Mouse (Mus musculus): ENCODE data around the gene Clec2d. TPM values are rescaled to one million over a fixed set of nuclear protein-coding genes. Genes with fewer than 3 reads are reported as not detected.

The Clec2d gene
- polyA plus RNA-seq (2014; fragmentation: Nextera tagmentation; extraction: Ambion mirVana) = 0.30 TPM in 1 of 2 replicates, not detected in the other

DNA sequence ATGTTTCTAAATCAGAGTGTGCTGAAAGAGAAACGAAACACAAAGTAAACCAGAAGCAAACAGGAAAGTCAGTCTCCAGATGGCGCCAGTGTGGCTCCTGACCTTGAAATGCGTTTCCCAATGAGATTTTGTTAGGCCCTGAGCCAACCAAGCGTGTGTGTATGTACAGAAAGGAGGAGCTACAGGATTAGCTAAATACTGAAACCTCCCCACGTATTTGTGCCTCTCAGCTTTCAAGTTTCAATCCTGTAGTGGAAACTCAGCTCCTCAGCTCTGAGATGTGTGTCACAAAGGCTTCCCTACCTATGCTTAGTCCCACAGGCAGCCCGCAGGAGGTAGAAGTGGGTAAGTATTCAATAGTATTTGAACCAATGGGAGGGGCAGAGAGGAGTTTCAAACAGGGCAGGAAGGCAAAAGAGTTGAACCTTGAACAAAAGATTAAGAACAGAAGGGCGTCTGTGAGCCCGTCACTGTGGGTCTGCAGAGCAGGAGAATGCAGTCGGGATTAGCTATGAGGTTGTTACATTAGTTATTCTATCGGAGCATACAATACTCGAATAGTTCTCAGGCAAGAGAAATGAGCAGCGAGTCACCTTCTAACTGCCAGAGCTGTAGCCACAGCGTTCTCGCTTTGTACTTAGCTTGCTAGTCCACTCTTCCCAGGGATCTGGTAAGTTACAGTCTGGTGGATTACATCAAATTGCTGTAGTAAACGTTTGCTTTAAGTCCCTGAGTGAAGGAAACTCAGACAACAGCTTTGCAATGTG, at the start of gene Clec2d:
Gene Clec2d (plus strand): TSS at position 213 of the 767 bp plus-strand sequence.
- peak within 1 kb of the TSS; percentile 47 for H3K9ac ChIP-seq (replicated peaks; ENCODE audit: low read depth, low read length)
- H3K4me3 ChIP-seq (ENCODE audit: low read depth, low read length) = peak within 1 kb of the TSS; percentile 22
- peak; percentile 84 for ATAC-seq (ENCODE audit: low read depth)
- H3K4me1 ChIP-seq (ENCODE audit: control insufficient read depth, insufficient read depth, low read length) = no peaks in the 10 kb centered on the region
- peak within 1 kb of the TSS; percentile 31 for H3K4me2 ChIP-seq (ENCODE audit: low read depth, low read length)
- H3K36me3 ChIP-seq (ENCODE audit: control insufficient read depth, insufficient read depth, low read length) = no peaks in the 10 kb centered on the region
- no peaks in the 10 kb centered on the region for H3K27me3 ChIP-seq (ENCODE audit: control insufficient read depth, insufficient read depth, low read length)
- H3K27ac ChIP-seq (ENCODE audit: low read depth, low read length) = peak within 1 kb of the TSS; percentile 11; the same call in 1 of the 2 replicates
- no peaks in the 10 kb centered on the region for H3K9me3 ChIP-seq (ENCODE audit: control insufficient read depth, low read length)
- WGBS = 4% methylated on average over 15 of the region's 15 CpGs

DNA sequence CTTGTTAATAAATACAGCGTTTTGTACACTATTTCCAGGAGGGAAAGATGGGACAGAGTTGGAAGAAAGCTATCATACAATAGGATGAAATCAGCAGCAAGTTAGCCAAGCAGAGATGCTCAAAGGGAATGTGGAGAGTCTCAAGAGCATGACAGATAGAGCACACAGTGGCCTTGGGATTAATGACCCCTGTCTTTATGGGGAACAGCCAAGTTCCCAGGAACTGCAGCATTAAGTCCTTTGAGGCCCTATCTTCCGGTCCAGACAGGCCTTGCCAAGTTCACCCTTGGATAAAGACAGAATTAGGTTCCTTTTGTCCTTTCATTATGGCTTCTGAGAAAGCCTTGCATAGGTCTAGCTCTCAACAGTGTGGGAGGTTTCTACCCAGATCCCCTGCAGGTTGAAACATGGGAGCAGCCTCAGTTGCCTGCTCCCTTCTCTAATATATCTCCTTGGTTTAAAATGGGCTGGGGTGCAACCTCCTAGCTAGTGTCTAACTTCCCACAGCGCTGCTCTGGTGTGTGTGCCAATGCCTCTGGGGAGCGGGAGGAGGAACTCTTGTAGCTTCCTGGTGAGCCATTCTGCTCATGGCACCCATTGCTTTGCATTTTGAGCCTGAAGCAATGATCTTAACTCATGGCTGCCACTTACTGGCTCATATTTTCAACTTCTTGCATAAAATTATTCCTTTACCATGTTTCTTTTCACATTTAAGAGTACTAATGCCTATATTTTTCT, 47.6 kb upstream of the Clec2d start:
- H3K9me3 ChIP-seq (ENCODE audit: control insufficient read depth, low read length) = no peaks in the 10 kb centered on the region
- no peak for ATAC-seq (ENCODE audit: low read depth)
- no peaks in the 10 kb centered on the region for H3K36me3 ChIP-seq (ENCODE audit: control insufficient read depth, insufficient read depth, low read length)
- no peaks in the 10 kb centered on the region for H3K27me3 ChIP-seq (ENCODE audit: control insufficient read depth, insufficient read depth, low read length)
- no peak overlapping the region for H3K4me3 ChIP-seq (ENCODE audit: low read depth, low read length)
- H3K27ac ChIP-seq (ENCODE audit: low read depth, low read length) = no peak overlapping the region
- H3K4me2 ChIP-seq (ENCODE audit: low read depth, low read length) = no peak overlapping the region
- H3K9ac ChIP-seq (replicated peaks; ENCODE audit: low read depth, low read length) = no peak overlapping the region
- 70% methylated on average over 4 of the region's 4 CpGs for WGBS
- H3K4me1 ChIP-seq (ENCODE audit: control insufficient read depth, insufficient read depth, low read length) = no peaks in the 10 kb centered on the region

DNA sequence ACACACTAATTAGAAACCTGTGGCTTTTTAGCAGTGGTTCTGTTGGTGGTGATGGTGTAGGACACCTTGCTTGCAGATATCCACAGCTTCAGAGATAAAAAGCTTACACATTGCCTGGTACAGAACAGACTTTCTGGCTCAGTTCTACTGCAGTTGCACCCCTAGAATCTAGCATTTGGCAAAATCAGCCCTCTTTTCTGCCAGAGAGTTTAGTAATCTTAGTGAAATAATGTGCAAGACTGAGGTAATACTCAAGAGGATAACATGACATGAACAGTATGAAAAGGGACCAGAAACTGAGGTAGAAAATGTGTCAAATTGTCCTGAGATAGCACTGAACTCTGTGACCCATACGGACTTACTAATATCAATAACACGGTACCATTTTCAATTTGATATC, 33.6 kb upstream of the Clec2d start:
- H3K9ac ChIP-seq (replicated peaks; ENCODE audit: low read depth, low read length) = no peak overlapping the region
- H3K36me3 ChIP-seq (ENCODE audit: control insufficient read depth, insufficient read depth, low read length) = no peaks in the 10 kb centered on the region
- 95% methylated on average over 2 of the region's 2 CpGs for WGBS
- no peak overlapping the region for H3K4me3 ChIP-seq (ENCODE audit: low read depth, low read length)
- no peaks in the 10 kb centered on the region for H3K9me3 ChIP-seq (ENCODE audit: control insufficient read depth, low read length)
- H3K4me1 ChIP-seq (ENCODE audit: control insufficient read depth, insufficient read depth, low read length) = no peaks in the 10 kb centered on the region
- no peak overlapping the region for H3K27ac ChIP-seq (ENCODE audit: low read depth, low read length)
- H3K27me3 ChIP-seq (ENCODE audit: control insufficient read depth, insufficient read depth, low read length) = no peaks in the 10 kb centered on the region
- ATAC-seq (ENCODE audit: low read depth) = no peak
- no peak overlapping the region for H3K4me2 ChIP-seq (ENCODE audit: low read depth, low read length)

DNA sequence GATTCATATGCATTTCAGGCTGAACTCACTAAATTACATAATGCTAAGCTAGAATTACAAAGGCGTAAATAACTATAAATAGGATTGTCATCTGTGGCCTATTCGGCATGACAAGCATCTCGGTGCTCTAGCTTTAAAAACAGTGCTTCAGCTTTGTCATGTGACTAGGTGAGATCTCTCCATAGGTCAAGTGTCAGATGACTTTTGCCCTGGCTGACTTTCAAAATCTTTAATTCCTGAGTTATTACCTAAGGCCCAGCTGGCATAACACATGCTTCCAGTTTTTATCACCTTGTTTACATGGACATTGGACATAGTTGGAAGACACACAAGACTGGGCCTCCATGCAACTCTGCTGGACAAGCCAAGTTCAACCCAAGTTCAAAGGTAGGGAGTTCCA, 20.3 kb upstream of the Clec2d start:
- ATAC-seq (ENCODE audit: low read depth) = no peak
- H3K27ac ChIP-seq (ENCODE audit: low read depth, low read length) = no peak overlapping the region
- no peak overlapping the region for H3K9ac ChIP-seq (replicated peaks; ENCODE audit: low read depth, low read length)
- H3K27me3 ChIP-seq (ENCODE audit: control insufficient read depth, insufficient read depth, low read length) = no peaks in the 10 kb centered on the region
- H3K4me2 ChIP-seq (ENCODE audit: low read depth, low read length) = no peak overlapping the region
- no peak overlapping the region for H3K4me3 ChIP-seq (ENCODE audit: low read depth, low read length)
- no peaks in the 10 kb centered on the region for H3K9me3 ChIP-seq (ENCODE audit: control insufficient read depth, low read length)
- H3K36me3 ChIP-seq (ENCODE audit: control insufficient read depth, insufficient read depth, low read length) = no peaks in the 10 kb centered on the region
- WGBS = 94% methylated on average over 3 of the region's 3 CpGs
- no peaks in the 10 kb centered on the region for H3K4me1 ChIP-seq (ENCODE audit: control insufficient read depth, insufficient read depth, low read length)

DNA sequence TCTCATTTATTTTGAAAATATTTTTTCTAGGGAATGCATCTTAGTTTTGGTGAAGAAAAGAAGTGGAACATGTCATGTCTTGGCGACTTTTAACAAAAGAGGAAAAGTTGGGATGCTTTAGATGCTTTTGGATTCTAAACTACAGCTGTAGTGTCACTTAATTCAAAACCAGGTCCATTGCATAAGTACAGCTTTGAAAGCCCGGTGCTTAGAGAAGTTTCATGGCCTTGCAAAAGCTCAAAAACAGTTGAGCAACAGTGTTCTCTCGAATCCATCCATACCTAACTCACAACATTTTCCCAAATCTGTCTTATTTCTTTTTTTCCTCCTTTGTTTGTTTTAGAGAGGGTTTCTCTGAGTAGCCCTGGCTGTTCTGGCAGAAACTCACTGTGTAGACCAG, 19.3 kb upstream of the Clec2d start:
- Histone ChIP-seq H3K36me3 (ENCODE audit: control insufficient read depth, insufficient read depth, low read length) (no peaks in the 10 kb centered on the region), H3K4me1 (ENCODE audit: control insufficient read depth, insufficient read depth, low read length) (no peaks in the 10 kb centered on the region), H3K27me3 (ENCODE audit: control insufficient read depth, insufficient read depth, low read length) (no peaks in the 10 kb centered on the region), H3K27ac (ENCODE audit: low read depth, low read length) (no peak overlapping the region), H3K4me3 (ENCODE audit: low read depth, low read length) (no peak overlapping the region), H3K4me2 (ENCODE audit: low read depth, low read length) (no peak overlapping the region), H3K9me3 (ENCODE audit: control insufficient read depth, low read length) (no peaks in the 10 kb centered on the region), H3K9ac (replicated peaks; ENCODE audit: low read depth, low read length) (no peak overlapping the region)
- ATAC-seq (ENCODE audit: low read depth) = no peak
- 88% methylated on average over 3 of the region's 3 CpGs for WGBS

DNA sequence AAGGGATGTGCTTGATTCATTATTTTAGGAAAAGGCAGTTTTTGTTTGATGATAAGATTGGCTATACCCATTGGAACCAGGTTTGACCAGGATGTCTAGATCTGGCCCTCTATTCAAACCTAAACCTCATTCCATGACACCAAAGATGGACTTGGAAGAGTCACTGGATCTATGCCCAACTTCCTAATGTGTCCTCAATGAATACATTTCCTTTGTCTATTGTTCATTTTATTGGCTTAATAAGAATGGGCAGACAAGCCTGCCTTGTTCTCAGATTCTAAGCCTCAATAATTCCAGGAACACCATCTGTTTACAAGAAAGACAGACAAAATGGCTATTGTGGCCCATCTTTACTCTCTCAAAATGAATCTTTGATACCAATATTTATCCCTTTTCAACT, 18.5 kb upstream of the Clec2d start:
- no peak for ATAC-seq (ENCODE audit: low read depth)
- no peak overlapping the region for H3K9ac ChIP-seq (replicated peaks; ENCODE audit: low read depth, low read length)
- no peaks in the 10 kb centered on the region for H3K36me3 ChIP-seq (ENCODE audit: control insufficient read depth, insufficient read depth, low read length)
- H3K9me3 ChIP-seq (ENCODE audit: control insufficient read depth, low read length) = no peaks in the 10 kb centered on the region
- no peak overlapping the region for H3K4me3 ChIP-seq (ENCODE audit: low read depth, low read length)
- H3K4me1 ChIP-seq (ENCODE audit: control insufficient read depth, insufficient read depth, low read length) = no peaks in the 10 kb centered on the region
- no peaks in the 10 kb centered on the region for H3K27me3 ChIP-seq (ENCODE audit: control insufficient read depth, insufficient read depth, low read length)
- H3K27ac ChIP-seq (ENCODE audit: low read depth, low read length) = no peak overlapping the region
- H3K4me2 ChIP-seq (ENCODE audit: low read depth, low read length) = no peak overlapping the region

DNA sequence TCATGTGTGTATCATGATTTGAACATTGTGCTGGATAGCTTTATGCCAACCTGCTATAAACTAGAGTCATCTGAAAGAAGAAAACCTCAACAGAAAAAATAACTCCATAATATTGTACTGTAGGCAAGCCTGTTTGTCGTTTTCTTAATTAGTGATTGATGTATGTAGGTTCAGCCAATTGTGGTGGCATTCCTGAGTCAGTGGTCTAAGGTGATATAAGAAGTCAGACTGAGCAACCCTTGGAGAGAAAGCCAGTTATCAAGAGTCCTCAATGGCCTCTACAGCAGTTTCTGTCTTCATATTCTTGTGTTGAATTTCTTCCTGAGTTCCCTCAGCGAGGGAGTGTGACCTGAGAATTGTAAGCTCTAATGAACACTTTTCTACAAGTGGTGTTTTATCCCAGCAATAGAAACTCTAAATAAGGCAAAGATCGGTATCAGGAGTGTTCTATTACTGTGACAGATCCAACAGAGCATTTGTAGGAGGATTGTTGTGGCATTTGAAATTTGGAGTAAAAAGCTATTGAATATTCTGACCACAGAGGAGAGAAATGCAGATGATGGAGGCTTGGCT, 17.7 kb upstream of the Clec2d start:
- H3K27me3 ChIP-seq (ENCODE audit: control insufficient read depth, insufficient read depth, low read length) = no peaks in the 10 kb centered on the region
- H3K4me2 ChIP-seq (ENCODE audit: low read depth, low read length) = no peak overlapping the region
- no peaks in the 10 kb centered on the region for H3K36me3 ChIP-seq (ENCODE audit: control insufficient read depth, insufficient read depth, low read length)
- no peak overlapping the region for H3K4me3 ChIP-seq (ENCODE audit: low read depth, low read length)
- no peak for ATAC-seq (ENCODE audit: low read depth)
- H3K9me3 ChIP-seq (ENCODE audit: control insufficient read depth, low read length) = no peaks in the 10 kb centered on the region
- WGBS = 88% methylated on average over 3 of the region's 3 CpGs
- H3K4me1 ChIP-seq (ENCODE audit: control insufficient read depth, insufficient read depth, low read length) = no peaks in the 10 kb centered on the region
- no peak overlapping the region for H3K27ac ChIP-seq (ENCODE audit: low read depth, low read length)
- H3K9ac ChIP-seq (replicated peaks; ENCODE audit: low read depth, low read length) = no peak overlapping the region

DNA sequence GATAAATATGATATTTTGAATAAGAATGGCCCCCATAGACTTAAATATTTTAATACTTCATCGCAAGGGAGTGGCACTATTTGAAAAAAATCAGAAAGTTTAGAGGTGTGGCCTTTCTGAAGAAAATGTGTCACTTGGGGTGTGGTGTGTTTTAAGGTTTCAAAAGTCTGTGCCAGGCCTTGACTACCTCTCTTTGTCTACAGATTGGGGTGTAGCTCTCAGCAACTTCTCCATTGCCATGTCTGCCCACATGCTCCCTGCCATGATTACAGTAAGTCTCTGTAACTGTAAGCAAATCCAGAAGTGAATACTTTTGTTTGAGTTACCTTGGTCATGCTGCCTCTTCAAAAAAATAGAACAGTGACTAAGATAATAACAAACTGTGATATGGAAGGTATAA, 16.8 kb upstream of the Clec2d start:
- Histone ChIP-seq H3K4me1 (ENCODE audit: control insufficient read depth, insufficient read depth, low read length) (no peaks in the 10 kb centered on the region), H3K4me3 (ENCODE audit: low read depth, low read length) (no peak overlapping the region), H3K27ac (ENCODE audit: low read depth, low read length) (no peak overlapping the region), H3K9ac (replicated peaks; ENCODE audit: low read depth, low read length) (no peak overlapping the region), H3K4me2 (ENCODE audit: low read depth, low read length) (no peak overlapping the region), H3K36me3 (ENCODE audit: control insufficient read depth, insufficient read depth, low read length) (no peaks in the 10 kb centered on the region), H3K9me3 (ENCODE audit: control insufficient read depth, low read length) (no peaks in the 10 kb centered on the region), H3K27me3 (ENCODE audit: control insufficient read depth, insufficient read depth, low read length) (no peaks in the 10 kb centered on the region)
- 92% methylated on average over 1 of the region's 1 CpGs for WGBS
- ATAC-seq (ENCODE audit: low read depth) = no peak

DNA sequence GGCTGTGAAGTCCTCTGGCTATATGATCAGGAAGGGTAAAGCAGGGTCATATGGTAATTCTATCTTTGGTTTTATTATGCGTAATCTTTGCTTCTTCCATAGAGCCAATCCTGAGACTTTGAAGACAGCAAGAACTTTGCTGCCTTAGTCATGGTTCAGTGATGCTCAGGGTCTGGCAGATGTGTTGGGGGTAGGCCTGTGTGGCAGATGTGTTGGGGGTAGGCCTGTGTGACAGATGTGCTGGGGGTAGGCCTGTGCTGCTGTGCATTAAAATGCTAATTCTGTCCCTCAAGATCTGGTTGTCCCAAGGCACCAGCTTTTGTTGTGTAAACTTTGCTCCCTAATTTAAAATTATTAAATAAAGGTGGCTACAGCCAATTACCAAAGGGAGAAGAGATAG, 9.5 kb upstream of the Clec2d start:
- Histone ChIP-seq H3K4me2 (ENCODE audit: low read depth, low read length) (no peak overlapping the region), H3K9ac (replicated peaks; ENCODE audit: low read depth, low read length) (no peak overlapping the region), H3K36me3 (ENCODE audit: control insufficient read depth, insufficient read depth, low read length) (no peaks in the 10 kb centered on the region), H3K4me1 (ENCODE audit: control insufficient read depth, insufficient read depth, low read length) (no peaks in the 10 kb centered on the region), H3K27ac (ENCODE audit: low read depth, low read length) (no peak overlapping the region), H3K27me3 (ENCODE audit: control insufficient read depth, insufficient read depth, low read length) (no peaks in the 10 kb centered on the region), H3K9me3 (ENCODE audit: control insufficient read depth, low read length) (no peaks in the 10 kb centered on the region), H3K4me3 (ENCODE audit: low read depth, low read length) (no peak overlapping the region)
- ATAC-seq (ENCODE audit: low read depth) = no peak
- WGBS = 97% methylated on average over 1 of the region's 1 CpGs
